Mouse (Mus musculus): ENCODE data around the gene Lsm14b. TPM values are rescaled to one million over a fixed set of nuclear protein-coding genes. Genes with fewer than 3 reads are reported as not detected.

Lsm14b gene
- polyA plus RNA-seq, 1 experiment from 2014 or later: 4.8 TPM

- 65% methylated on average over 10 of the region's 10 CpGs for WGBS
- ATAC-seq (ENCODE audit: extremely low read depth, insufficient number of reproducible peaks, low FRiP score, low TSS enrichment): no peak
- H3K9ac ChIP-seq: no peak overlapping the region
Observed at GRCm38 (mm10) chr2:179986437-179987022, 38.3 kb upstream of the Lsm14b start.

GRCm38 (mm10) chr2:179989098-179989497, 35.7 kb upstream of the Lsm14b start:
- no peak overlapping the region for H3K4me2 ChIP-seq
- H3K36me3 ChIP-seq: no peaks in the 10 kb centered on the region
- no peak overlapping the region for H3K27ac ChIP-seq (replicated peaks)
- peaks cover 8% of the 10 kb centered on the region; the same call in 1 of the 2 replicates for H3K27me3 ChIP-seq (replicated peaks)
- peaks cover 31% of the 10 kb centered on the region for H3K4me1 ChIP-seq
- H3K4me3 ChIP-seq: no peak overlapping the region
- H3K9ac ChIP-seq: no peak overlapping the region
- no peaks in the 10 kb centered on the region for H3K9me3 ChIP-seq
- WGBS: 80% methylated on average over 1 of the region's 1 CpGs
- ATAC-seq (ENCODE audit: extremely low read depth, insufficient number of reproducible peaks, low FRiP score, low TSS enrichment): no peak

More at GRCm38 (mm10) chr2:179986437-179987022, 38.3 kb upstream of the Lsm14b start:
- Histone ChIP-seq H3K4me3 (no peak overlapping the region), H3K4me1 (peaks cover 38% of the 10 kb centered on the region), H3K9me3 (no peaks in the 10 kb centered on the region), H3K27me3 (replicated peaks) (peaks cover 8% of the 10 kb centered on the region; the same call in 1 of the 2 replicates), H3K27ac (replicated peaks) (no peak overlapping the region), H3K36me3 (no peaks in the 10 kb centered on the region), H3K4me2 (no peak overlapping the region)

GRCm38 (mm10) chr2:179993071-179993470, 31.7 kb upstream of the Lsm14b start:
- Histone ChIP-seq H3K36me3 (no peaks in the 10 kb centered on the region), H3K9ac (no peak overlapping the region), H3K4me1 (peaks cover 5% of the 10 kb centered on the region), H3K4me2 (no peak overlapping the region), H3K9me3 (no peaks in the 10 kb centered on the region), H3K27me3 (replicated peaks) (no peaks in the 10 kb centered on the region), H3K4me3 (no peak overlapping the region), H3K27ac (replicated peaks) (no peak overlapping the region)
- 84% methylated on average over 5 of the region's 5 CpGs for WGBS
- no peak for ATAC-seq (ENCODE audit: extremely low read depth, insufficient number of reproducible peaks, low FRiP score, low TSS enrichment)

- ATAC-seq (ENCODE audit: extremely low read depth, insufficient number of reproducible peaks, low FRiP score, low TSS enrichment): no peak
- 64% methylated on average over 4 of the region's 4 CpGs for WGBS
- H3K9ac ChIP-seq: no peak overlapping the region
Observed at GRCm38 (mm10) chr2:179998431-179998830, 26.4 kb upstream of the Lsm14b start.

GRCm38 (mm10) chr2:180001635-180002034, 23.2 kb upstream of the Lsm14b start:
- H3K4me1 ChIP-seq: no peaks in the 10 kb centered on the region
- no peaks in the 10 kb centered on the region for H3K36me3 ChIP-seq
- no peak overlapping the region for H3K27ac ChIP-seq (replicated peaks)
- no peak for ATAC-seq (ENCODE audit: extremely low read depth, insufficient number of reproducible peaks, low FRiP score, low TSS enrichment)
- WGBS: 83% methylated on average over 9 of the region's 9 CpGs
- H3K9me3 ChIP-seq: no peaks in the 10 kb centered on the region
- H3K27me3 ChIP-seq (replicated peaks): peaks cover 14% of the 10 kb centered on the region
- H3K9ac ChIP-seq: no peak overlapping the region
- H3K4me2 ChIP-seq: no peak overlapping the region
- no peak overlapping the region for H3K4me3 ChIP-seq

More at GRCm38 (mm10) chr2:179998431-179998830, 26.4 kb upstream of the Lsm14b start:
- no peaks in the 10 kb centered on the region for H3K4me1 ChIP-seq
- no peak overlapping the region for H3K27ac ChIP-seq (replicated peaks)
- no peaks in the 10 kb centered on the region for H3K9me3 ChIP-seq
- H3K27me3 ChIP-seq (replicated peaks): no peaks in the 10 kb centered on the region
- no peak overlapping the region for H3K4me2 ChIP-seq
- no peak overlapping the region for H3K4me3 ChIP-seq
- H3K36me3 ChIP-seq: no peaks in the 10 kb centered on the region

- Histone ChIP-seq H3K27ac (replicated peaks) (no peak overlapping the region), H3K4me3 (no peak overlapping the region), H3K27me3 (replicated peaks) (peaks cover 25% of the 10 kb centered on the region), H3K36me3 (no peaks in the 10 kb centered on the region), H3K9ac (no peak overlapping the region), H3K4me2 (no peak overlapping the region), H3K9me3 (peaks cover 4% of the 10 kb centered on the region; the same call in 1 of the 2 replicates), H3K4me1 (no peaks in the 10 kb centered on the region)
- no peak for ATAC-seq (ENCODE audit: extremely low read depth, insufficient number of reproducible peaks, low FRiP score, low TSS enrichment)
- WGBS: 43% methylated on average over 5 of the region's 5 CpGs
Observed at GRCm38 (mm10) chr2:180005656-180006351, 19.0 kb upstream of the Lsm14b start.

GRCm38 (mm10) chr2:180006352-180007017, 18.3 kb upstream of the Lsm14b start:
- Histone ChIP-seq H3K27ac (replicated peaks) (no peak overlapping the region), H3K9ac (no peak overlapping the region), H3K36me3 (no peaks in the 10 kb centered on the region), H3K4me1 (no peaks in the 10 kb centered on the region), H3K27me3 (replicated peaks) (peaks cover 25% of the 10 kb centered on the region), H3K9me3 (peaks cover 4% of the 10 kb centered on the region; the same call in 1 of the 2 replicates), H3K4me2 (no peak overlapping the region), H3K4me3 (no peak overlapping the region)
- 33% methylated on average over 9 of the region's 9 CpGs for WGBS
- no peak for ATAC-seq (ENCODE audit: extremely low read depth, insufficient number of reproducible peaks, low FRiP score, low TSS enrichment)

- 90% methylated on average over 7 of the region's 7 CpGs for WGBS
- Histone ChIP-seq H3K27me3 (replicated peaks) (peaks cover 17% of the 10 kb centered on the region), H3K9ac (no peak overlapping the region), H3K27ac (replicated peaks) (no peak overlapping the region), H3K9me3 (peaks cover 4% of the 10 kb centered on the region; the same call in 1 of the 2 replicates), H3K4me2 (no peak overlapping the region), H3K4me3 (no peak overlapping the region), H3K36me3 (no peaks in the 10 kb centered on the region), H3K4me1 (no peaks in the 10 kb centered on the region)
- no peak for ATAC-seq (ENCODE audit: extremely low read depth, insufficient number of reproducible peaks, low FRiP score, low TSS enrichment)
Observed at GRCm38 (mm10) chr2:180010686-180011085, 14.1 kb upstream of the Lsm14b start.

- H3K27me3 ChIP-seq (replicated peaks): peaks cover 13% of the 10 kb centered on the region; the same call in 1 of the 2 replicates
- no peak overlapping the region for H3K9ac ChIP-seq
- H3K4me1 ChIP-seq: no peaks in the 10 kb centered on the region
- no peak overlapping the region for H3K27ac ChIP-seq (replicated peaks)
- peaks cover 4% of the 10 kb centered on the region; the same call in 1 of the 2 replicates for H3K9me3 ChIP-seq
- ATAC-seq (ENCODE audit: extremely low read depth, insufficient number of reproducible peaks, low FRiP score, low TSS enrichment): no peak
- WGBS: 81% methylated on average over 6 of the region's 6 CpGs
- H3K4me2 ChIP-seq: no peak overlapping the region
- H3K4me3 ChIP-seq: no peak overlapping the region
- H3K36me3 ChIP-seq: no peaks in the 10 kb centered on the region
Observed at GRCm38 (mm10) chr2:180011370-180011769, 13.4 kb upstream of the Lsm14b start.

- Histone ChIP-seq H3K4me3 (no peak overlapping the region), H3K4me1 (peaks cover 14% of the 10 kb centered on the region), H3K9me3 (peaks cover 1% of the 10 kb centered on the region; the same call in 1 of the 2 replicates), H3K27me3 (replicated peaks) (0 out of 2 replicates have a peak, but pooled peaks cover 5% of the 10 kb centered on the region), H3K9ac (no peak overlapping the region), H3K27ac (replicated peaks) (no peak overlapping the region), H3K4me2 (no peak overlapping the region), H3K36me3 (no peaks in the 10 kb centered on the region)
- WGBS: 86% methylated on average over 7 of the region's 7 CpGs
- no peak for ATAC-seq (ENCODE audit: extremely low read depth, insufficient number of reproducible peaks, low FRiP score, low TSS enrichment)
Observed at GRCm38 (mm10) chr2:180013686-180014085, 11.1 kb upstream of the Lsm14b start.

- peaks cover 15% of the 10 kb centered on the region for H3K4me1 ChIP-seq
- H3K27ac ChIP-seq (replicated peaks): no peak overlapping the region
- no peaks in the 10 kb centered on the region for H3K36me3 ChIP-seq
- H3K4me3 ChIP-seq: no peak overlapping the region
- WGBS: 48% methylated on average over 4 of the region's 4 CpGs
- peaks cover 43% of the 10 kb centered on the region for H3K27me3 ChIP-seq (replicated peaks)
- H3K9ac ChIP-seq: no peak overlapping the region
- H3K9me3 ChIP-seq: no peaks in the 10 kb centered on the region
- H3K4me2 ChIP-seq: no peak overlapping the region
- no peak for ATAC-seq (ENCODE audit: extremely low read depth, insufficient number of reproducible peaks, low FRiP score, low TSS enrichment)
Observed at GRCm38 (mm10) chr2:180017632-180018031, 7.2 kb upstream of the Lsm14b start.
